Mouse (Mus musculus) inflammation-experienced regulatory T-cells, adult 16 weeks (primary cell): ENCODE results near the gene Olfr609. TPM values are rescaled to one million over a fixed set of nuclear protein-coding genes. Genes with fewer than 3 reads are reported as not detected.

Source experiments
- polyA plus RNA-seq: library from polyadenylated mRNA; unstranded; fragments of 100-300 nt; shearing (Covaris generic); gene quantifications from one replicate; pipeline ENCODE4 v1.2.1, GENCODE M21; 2017

The Olfr609 gene
- polyA plus RNA-seq: not detected

GRCm38 (mm10) chr7:103497962-103498361, at the start of gene Olfr609:
Gene Olfr609 (minus strand): TSS chr7:103498062.

GRCm38 (mm10) chr7:103542617-103543016, 44.8 kb upstream of the Olfr609 start, which contains the start of gene Olfr612:
Gene Olfr612 (minus strand): TSS chr7:103542717.

GRCm38 (mm10) chr7:103520746-103521145, 22.9 kb upstream of the Olfr609 start, which contains the start of gene Olfr611:
Gene Olfr611 (minus strand): TSS chr7:103520846.

GRCm38 (mm10) chr7:103512022-103512421, 14.2 kb upstream of the Olfr609 start, which contains the start of gene Olfr610:
Gene Olfr610 (minus strand): TSS chr7:103512122.

GRCm38 (mm10) chr7:103469577-103469976, 28.3 kb downstream of the Olfr609 start, which contains the start of gene Olfr608:
Gene Olfr608 (plus strand): TSS chr7:103469877.

GRCm38 (mm10) chr7:103448746-103449145, 49.1 kb downstream of the Olfr609 start, which contains the start of gene Olfr606:
Gene Olfr606 (plus strand): TSS chr7:103449046.

GRCm38 (mm10) chr7:103445339-103445738, 52.5 kb downstream of the Olfr609 start, which contains the start of gene Olfr605:
Gene Olfr605 (minus strand): TSS chr7:103445439.

Other genes with a start within 250 kb of the Olfr609 start
- not detected for gene Usp17ld, start 245.6 kb downstream of the Olfr609 start, polyA plus RNA-seq
- gene Olfr596, start 192.4 kb downstream of the Olfr609 start, polyA plus RNA-seq: not detected
- not detected for gene Olfr597, start 181.7 kb downstream of the Olfr609 start, polyA plus RNA-seq
- gene Olfr598, start 174.5 kb downstream of the Olfr609 start, polyA plus RNA-seq: not detected
- gene Olfr599, start 162.1 kb downstream of the Olfr609 start, polyA plus RNA-seq: not detected
- not detected for gene Olfr600, start 148.4 kb downstream of the Olfr609 start, polyA plus RNA-seq
- gene Olfr601, start 135.4 kb downstream of the Olfr609 start, polyA plus RNA-seq: not detected
- gene Olfr603, start 111.9 kb downstream of the Olfr609 start, polyA plus RNA-seq: not detected
- gene Usp17lc, start 83.0 kb downstream of the Olfr609 start, polyA plus RNA-seq: not detected
- gene Olfr605, start 52.6 kb downstream of the Olfr609 start, polyA plus RNA-seq: not detected
- not detected for gene Olfr606, start 49.0 kb downstream of the Olfr609 start, polyA plus RNA-seq
- 0.07 TPM for gene Olfr607, start 33.9 kb downstream of the Olfr609 start, polyA plus RNA-seq
- gene Olfr608, start 28.2 kb downstream of the Olfr609 start, polyA plus RNA-seq: not detected
- not detected for gene Olfr610, start 14.1 kb upstream of the Olfr609 start, polyA plus RNA-seq
- not detected for gene Olfr611, start 22.8 kb upstream of the Olfr609 start, polyA plus RNA-seq
- gene Olfr612, start 44.7 kb upstream of the Olfr609 start, polyA plus RNA-seq: not detected
- gene Olfr613, start 50.0 kb upstream of the Olfr609 start, polyA plus RNA-seq: not detected
- gene Olfr615, start 58.0 kb upstream of the Olfr609 start, polyA plus RNA-seq: not detected
- not detected for gene Olfr616, start 71.1 kb upstream of the Olfr609 start, polyA plus RNA-seq
- not detected for gene Olfr617, start 75.0 kb upstream of the Olfr609 start, polyA plus RNA-seq
- not detected for gene Olfr618, start 92.0 kb upstream of the Olfr609 start, polyA plus RNA-seq
- gene Olfr619, start 102.5 kb upstream of the Olfr609 start, polyA plus RNA-seq: not detected
- gene Olfr620, start 114.5 kb upstream of the Olfr609 start, polyA plus RNA-seq: not detected
- gene Olfr622, start 144.6 kb upstream of the Olfr609 start, polyA plus RNA-seq: not detected
- not detected for gene Olfr623, start 165.6 kb upstream of the Olfr609 start, polyA plus RNA-seq
- gene Olfr624, start 173.1 kb upstream of the Olfr609 start, polyA plus RNA-seq: not detected
- not detected for gene Olfr625-ps1, start 184.7 kb upstream of the Olfr609 start, polyA plus RNA-seq
- gene Olfr243, start 216.6 kb upstream of the Olfr609 start, polyA plus RNA-seq: not detected
- not detected for gene Olfr628, start 232.3 kb upstream of the Olfr609 start, polyA plus RNA-seq
- not detected for gene Olfr629, start 246.9 kb upstream of the Olfr609 start, polyA plus RNA-seq